Mouse (Mus musculus) testis, adult 2 months (tissue): ENCODE results near the gene 2510039O18Rik.

ENCODE experiments used
- CTCF ChIP-seq: fragments of 200-500 bp; IDR thresholded peaks from 2 replicates; pipeline ENCODE4 v1.5.1; 2012; ENCODE audit warnings: low read depth, mild to moderate bottlenecking, inconsistent platforms, low read length, moderate library complexity; ENCODE audit not compliant: control insufficient read depth, insufficient read depth, insufficient replicate concordance
- POLR2A ChIP-seq: fragments of 200-500 bp; IDR thresholded peaks from 2 replicates; pipeline ENCODE4 v1.6.1; 2012; ENCODE audit warnings: low read depth, mild to moderate bottlenecking, inconsistent platforms, low read length, moderate library complexity; ENCODE audit not compliant: control insufficient read depth

GRCm38 (mm10) chr4:147909486-147909885 is 31.2 kb upstream of the 2510039O18Rik start:
- TF ChIP-seq POLR2A (no peak), CTCF (no peak)
